Mouse (Mus musculus): Measurements from ENCODE around the gene Larp1b. TPM values are rescaled to one million over a fixed set of nuclear protein-coding genes. Genes with fewer than 3 reads are reported as not detected.

Gene Larp1b
- polyA plus RNA-seq, 1 experiment from 2014 or later: 9.9 TPM

GRCm38 (mm10) chr3:41038297-41038916, 88.8 kb downstream of the Larp1b start:
- Histone ChIP-seq H3K9me3 (ENCODE audit: control insufficient read depth, low read length) (no peaks in the 10 kb centered on the region), H3K27ac (ENCODE audit: low read depth, low read length) (no peak overlapping the region), H3K27me3 (replicated peaks; ENCODE audit: control insufficient read depth, insufficient read depth, low read length) (no peaks in the 10 kb centered on the region), H3K9ac (ENCODE audit: low read depth, low read length) (no peak overlapping the region), H3K4me3 (ENCODE audit: low read depth, low read length) (no peak overlapping the region), H3K36me3 (ENCODE audit: control insufficient read depth, insufficient read depth, low read length) (no peaks in the 10 kb centered on the region), H3K4me2 (no peak overlapping the region), H3K4me1 (replicated peaks; ENCODE audit: control insufficient read depth, insufficient read depth, low read length) (no peaks in the 10 kb centered on the region)
- ATAC-seq (replicated peaks; ENCODE audit: low FRiP score): no peak
- WGBS: 78% methylated on average over 5 of the region's 5 CpGs
- DNase-seq (ENCODE audit: low spot score): no peak

GRCm38 (mm10) chr3:41041241-41041640, 91.6 kb downstream of the Larp1b start:
- Histone ChIP-seq H3K4me3 (ENCODE audit: low read depth, low read length) (no peak overlapping the region), H3K27me3 (replicated peaks; ENCODE audit: control insufficient read depth, insufficient read depth, low read length) (no peaks in the 10 kb centered on the region), H3K4me1 (replicated peaks; ENCODE audit: control insufficient read depth, insufficient read depth, low read length) (peaks cover 10% of the 10 kb centered on the region), H3K9ac (ENCODE audit: low read depth, low read length) (no peak overlapping the region), H3K4me2 (no peak overlapping the region), H3K36me3 (ENCODE audit: control insufficient read depth, insufficient read depth, low read length) (no peaks in the 10 kb centered on the region), H3K27ac (ENCODE audit: low read depth, low read length) (no peak overlapping the region), H3K9me3 (ENCODE audit: control insufficient read depth, low read length) (no peaks in the 10 kb centered on the region)
- 70% methylated on average over 5 of the region's 5 CpGs for WGBS
- DNase-seq (ENCODE audit: low spot score) (no peak), ATAC-seq (replicated peaks; ENCODE audit: low FRiP score) (no peak)

- no peak overlapping the region for H3K4me2 ChIP-seq
- ATAC-seq (replicated peaks; ENCODE audit: low FRiP score) (no peak), DNase-seq (ENCODE audit: low spot score) (no peak)
- H3K9me3 ChIP-seq (ENCODE audit: control insufficient read depth, low read length): no peaks in the 10 kb centered on the region
- H3K27me3 ChIP-seq (replicated peaks; ENCODE audit: control insufficient read depth, insufficient read depth, low read length): no peaks in the 10 kb centered on the region
- H3K9ac ChIP-seq (ENCODE audit: low read depth, low read length): no peak overlapping the region
- no peaks in the 10 kb centered on the region for H3K36me3 ChIP-seq (ENCODE audit: control insufficient read depth, insufficient read depth, low read length)
- no peak overlapping the region for H3K27ac ChIP-seq (ENCODE audit: low read depth, low read length)
- 77% methylated on average over 4 of the region's 4 CpGs for WGBS
- H3K4me1 ChIP-seq (replicated peaks; ENCODE audit: control insufficient read depth, insufficient read depth, low read length): peaks cover 10% of the 10 kb centered on the region
- no peak overlapping the region for H3K4me3 ChIP-seq (ENCODE audit: low read depth, low read length)
Observed at GRCm38 (mm10) chr3:41042195-41042938, 92.7 kb downstream of the Larp1b start.

- H3K9me3 ChIP-seq (ENCODE audit: control insufficient read depth, low read length): no peaks in the 10 kb centered on the region
- 49% methylated on average over 11 of the region's 11 CpGs for WGBS
- ATAC-seq (replicated peaks; ENCODE audit: low FRiP score): peak; percentile 56
- H3K27me3 ChIP-seq (replicated peaks; ENCODE audit: control insufficient read depth, insufficient read depth, low read length): no peaks in the 10 kb centered on the region
- DNase-seq (ENCODE audit: low spot score): no peak
- H3K4me1 ChIP-seq (replicated peaks; ENCODE audit: control insufficient read depth, insufficient read depth, low read length): peaks cover 10% of the 10 kb centered on the region
- peak overlapping the region; percentile 14 for H3K4me2 ChIP-seq
- H3K4me3 ChIP-seq (ENCODE audit: low read depth, low read length): no peak overlapping the region
- no peaks in the 10 kb centered on the region for H3K36me3 ChIP-seq (ENCODE audit: control insufficient read depth, insufficient read depth, low read length)
- H3K9ac ChIP-seq (ENCODE audit: low read depth, low read length): 0 out of 2 replicates have a peak overlapping the region, but pooled peaks have one; percentile 30
- H3K27ac ChIP-seq (ENCODE audit: low read depth, low read length): no peak overlapping the region; the same call in 1 of the 2 replicates
Observed at GRCm38 (mm10) chr3:41043756-41044354, 94.2 kb downstream of the Larp1b start.

GRCm38 (mm10) chr3:41047838-41048237, 98.2 kb downstream of the Larp1b start:
- ATAC-seq (replicated peaks; ENCODE audit: low FRiP score) (no peak), DNase-seq (ENCODE audit: low spot score) (no peak)
- H3K9ac ChIP-seq (ENCODE audit: low read depth, low read length): no peak overlapping the region
- 81% methylated on average over 6 of the region's 6 CpGs for WGBS
- H3K4me3 ChIP-seq (ENCODE audit: low read depth, low read length): no peak overlapping the region
- H3K27me3 ChIP-seq (replicated peaks; ENCODE audit: control insufficient read depth, insufficient read depth, low read length): no peaks in the 10 kb centered on the region
- no peak overlapping the region for H3K4me2 ChIP-seq
- H3K4me1 ChIP-seq (replicated peaks; ENCODE audit: control insufficient read depth, insufficient read depth, low read length): peaks cover 10% of the 10 kb centered on the region
- H3K36me3 ChIP-seq (ENCODE audit: control insufficient read depth, insufficient read depth, low read length): no peaks in the 10 kb centered on the region
- H3K9me3 ChIP-seq (ENCODE audit: control insufficient read depth, low read length): no peaks in the 10 kb centered on the region
- H3K27ac ChIP-seq (ENCODE audit: low read depth, low read length): no peak overlapping the region

- H3K9me3 ChIP-seq (ENCODE audit: control insufficient read depth, low read length): no peaks in the 10 kb centered on the region
- H3K27ac ChIP-seq (ENCODE audit: low read depth, low read length): no peak overlapping the region
- WGBS: 76% methylated on average over 3 of the region's 3 CpGs
- H3K4me2 ChIP-seq: no peak overlapping the region
- DNase-seq (ENCODE audit: low spot score) (no peak), ATAC-seq (replicated peaks; ENCODE audit: low FRiP score) (no peak)
- H3K4me1 ChIP-seq (replicated peaks; ENCODE audit: control insufficient read depth, insufficient read depth, low read length): no peaks in the 10 kb centered on the region
- H3K9ac ChIP-seq (ENCODE audit: low read depth, low read length): no peak overlapping the region
- H3K27me3 ChIP-seq (replicated peaks; ENCODE audit: control insufficient read depth, insufficient read depth, low read length): no peaks in the 10 kb centered on the region
- H3K36me3 ChIP-seq (ENCODE audit: control insufficient read depth, insufficient read depth, low read length): no peaks in the 10 kb centered on the region
- H3K4me3 ChIP-seq (ENCODE audit: low read depth, low read length): no peak overlapping the region
Observed at GRCm38 (mm10) chr3:41053334-41053733, 103.7 kb downstream of the Larp1b start.

- Histone ChIP-seq H3K9me3 (ENCODE audit: control insufficient read depth, low read length) (no peaks in the 10 kb centered on the region), H3K27me3 (replicated peaks; ENCODE audit: control insufficient read depth, insufficient read depth, low read length) (no peaks in the 10 kb centered on the region), H3K4me3 (ENCODE audit: low read depth, low read length) (no peak overlapping the region), H3K4me1 (replicated peaks; ENCODE audit: control insufficient read depth, insufficient read depth, low read length) (no peaks in the 10 kb centered on the region), H3K36me3 (ENCODE audit: control insufficient read depth, insufficient read depth, low read length) (no peaks in the 10 kb centered on the region), H3K9ac (ENCODE audit: low read depth, low read length) (no peak overlapping the region), H3K27ac (ENCODE audit: low read depth, low read length) (no peak overlapping the region), H3K4me2 (no peak overlapping the region)
- no peak for ATAC-seq (replicated peaks; ENCODE audit: low FRiP score)
- WGBS: 73% methylated on average over 2 of the region's 2 CpGs
- no peak for DNase-seq (ENCODE audit: low spot score)
Observed at GRCm38 (mm10) chr3:41058395-41058794, 108.8 kb downstream of the Larp1b start.

GRCm38 (mm10) chr3:41059249-41059648, 109.6 kb downstream of the Larp1b start:
- Histone ChIP-seq H3K36me3 (ENCODE audit: control insufficient read depth, insufficient read depth, low read length) (no peaks in the 10 kb centered on the region), H3K4me2 (no peak overlapping the region), H3K27me3 (replicated peaks; ENCODE audit: control insufficient read depth, insufficient read depth, low read length) (no peaks in the 10 kb centered on the region), H3K9ac (ENCODE audit: low read depth, low read length) (no peak overlapping the region), H3K4me3 (ENCODE audit: low read depth, low read length) (no peak overlapping the region), H3K27ac (ENCODE audit: low read depth, low read length) (no peak overlapping the region), H3K9me3 (ENCODE audit: control insufficient read depth, low read length) (no peaks in the 10 kb centered on the region), H3K4me1 (replicated peaks; ENCODE audit: control insufficient read depth, insufficient read depth, low read length) (no peaks in the 10 kb centered on the region)
- 81% methylated on average over 3 of the region's 3 CpGs for WGBS
- ATAC-seq (replicated peaks; ENCODE audit: low FRiP score) (no peak), DNase-seq (ENCODE audit: low spot score) (no peak)
